Mouse (Mus musculus): Measurements from ENCODE around the gene Gm10413.
"Not testable (repeated sequence)": the region's sequence is repeated elsewhere in the genome, so short reads cannot be mapped to it uniquely, and the experiment has no call there.

DNA sequence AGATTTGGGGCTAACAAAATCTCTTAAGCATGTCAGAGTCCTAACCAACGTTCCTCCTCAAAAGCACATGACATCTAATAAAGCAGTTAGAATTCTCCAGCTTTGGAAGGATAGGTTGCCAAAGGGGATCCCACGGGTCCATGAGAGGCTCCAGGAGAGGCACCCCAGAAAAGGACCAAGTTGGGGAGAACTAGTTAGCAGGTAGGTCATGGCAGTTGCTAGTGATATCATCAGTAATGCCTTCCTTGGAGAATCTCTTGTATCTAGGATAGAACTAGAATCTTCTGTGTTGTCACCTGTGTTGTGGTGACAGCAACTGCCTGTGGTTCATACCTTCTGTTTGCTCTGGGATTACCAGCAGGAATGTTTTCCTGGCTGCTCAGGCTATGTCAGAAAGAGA is at the start of gene Gm10413:
- not testable (repeated sequence) for TF ChIP-seq CTCF, EP300 (IDR thresholded peaks at IDR 0.05; ENCODE audit: low read depth)
